Mouse (Mus musculus): ENCODE results near the gene Bbs1. TPM values are rescaled to one million over a fixed set of nuclear protein-coding genes. Genes with fewer than 3 reads are reported as not detected.

The Bbs1 gene
- polyA plus RNA-seq, 1 experiment = 0.50 TPM

DNA sequence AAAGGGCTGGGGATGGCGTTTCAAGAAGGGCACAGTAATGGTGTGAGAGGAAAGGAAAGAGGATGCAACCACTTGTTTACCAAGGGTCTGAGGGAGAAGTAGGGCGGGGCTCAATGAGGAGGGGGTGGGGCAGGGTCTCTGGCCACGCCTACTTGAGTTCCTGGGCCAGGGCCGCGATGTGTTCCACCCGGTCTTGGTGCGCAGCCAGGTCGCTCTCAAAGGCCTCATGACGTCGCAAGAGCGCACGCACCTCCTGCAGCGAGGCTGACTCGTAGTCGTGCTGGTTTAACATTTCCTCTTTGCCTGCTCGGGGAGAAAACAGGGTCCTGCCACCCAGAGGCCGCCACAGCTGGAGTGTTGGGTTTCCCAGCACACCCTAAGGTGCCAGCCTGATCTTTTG lies 41.3 kb downstream of the Bbs1 start:
- peaks cover 76% of the 10 kb centered on the region for H3K27me3 ChIP-seq (ENCODE audit: control insufficient read depth)
- peaks cover 29% of the 10 kb centered on the region for H3K36me3 ChIP-seq (ENCODE audit: control insufficient read depth)
- TF ChIP-seq TAL1 (IDR thresholded peaks at IDR 0.05; ENCODE audit: low read length) = no peak
- TF ChIP-seq GATA1 (IDR thresholded peaks at IDR 0.05; ENCODE audit: low read length) = no peak
- H3K4me1 ChIP-seq (ENCODE audit: control insufficient read depth) = peaks cover 61% of the 10 kb centered on the region
- H3K4me3 ChIP-seq (replicated peaks) = no peak overlapping the region
- peaks cover 4% of the 10 kb centered on the region for H3K9me3 ChIP-seq (ENCODE audit: control insufficient read depth, low read length)

DNA sequence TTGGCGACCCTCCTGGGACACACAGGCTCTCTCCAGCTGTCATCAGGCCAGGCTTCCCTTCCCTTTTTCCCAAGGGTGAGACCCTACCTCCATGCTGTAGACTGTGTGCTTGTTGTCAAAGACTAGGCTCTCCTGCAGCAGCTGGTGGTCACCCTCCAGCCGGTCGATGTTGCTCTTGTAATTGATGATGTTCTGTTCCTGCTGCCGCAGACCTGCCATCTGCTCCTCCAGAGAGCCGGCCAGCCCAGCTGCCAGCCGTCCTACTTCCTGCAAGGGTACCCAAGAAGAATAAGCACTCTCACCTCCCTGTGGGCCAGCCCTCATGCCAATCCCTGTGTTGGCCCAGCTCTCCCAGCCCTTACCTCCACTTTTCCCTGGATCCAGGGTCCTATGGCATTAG lies 43.4 kb downstream of the Bbs1 start:
- Histone ChIP-seq H3K4me3 (replicated peaks) (no peak overlapping the region), H3K36me3 (ENCODE audit: control insufficient read depth) (peaks cover 46% of the 10 kb centered on the region), H3K9me3 (ENCODE audit: control insufficient read depth, low read length) (peaks cover 4% of the 10 kb centered on the region), H3K4me1 (ENCODE audit: control insufficient read depth) (peaks cover 71% of the 10 kb centered on the region), H3K27me3 (ENCODE audit: control insufficient read depth) (peaks cover 64% of the 10 kb centered on the region)
- TF ChIP-seq GATA1 (IDR thresholded peaks at IDR 0.05; ENCODE audit: low read length) = no peak
- TF ChIP-seq TAL1 (IDR thresholded peaks at IDR 0.05; ENCODE audit: low read length) = no peak

DNA sequence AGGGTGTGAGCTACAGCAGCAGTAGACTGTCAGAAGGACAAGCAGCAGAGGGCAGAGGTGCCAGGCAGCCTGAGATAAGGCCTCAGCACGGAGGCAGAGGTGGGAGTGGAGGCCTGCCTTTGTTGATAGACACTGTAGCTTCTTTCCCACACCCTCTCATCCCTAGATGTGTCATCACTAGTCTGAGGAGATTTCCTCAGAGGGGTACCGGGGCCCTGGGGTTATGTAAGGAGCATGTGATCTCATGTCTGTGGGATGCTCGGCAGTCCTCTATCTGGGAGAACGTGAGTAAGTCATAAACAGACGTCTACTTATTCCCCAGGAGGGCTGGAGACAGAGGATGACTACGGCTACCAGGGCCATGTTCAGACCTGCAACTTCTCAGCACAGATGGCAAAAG lies 47.3 kb downstream of the Bbs1 start:
- Histone ChIP-seq H3K4me3 (replicated peaks) (peak overlapping the region; percentile 67), H3K36me3 (ENCODE audit: control insufficient read depth) (peaks cover 67% of the 10 kb centered on the region), H3K27me3 (ENCODE audit: control insufficient read depth) (peaks cover 55% of the 10 kb centered on the region), H3K9me3 (ENCODE audit: control insufficient read depth, low read length) (peaks cover 7% of the 10 kb centered on the region), H3K4me1 (ENCODE audit: control insufficient read depth) (peaks cover 86% of the 10 kb centered on the region)
- TF ChIP-seq GATA1 (IDR thresholded peaks at IDR 0.05; ENCODE audit: low read length) (peak; percentile 97), TAL1 (IDR thresholded peaks at IDR 0.05; ENCODE audit: low read length) (peak; percentile 98)

DNA sequence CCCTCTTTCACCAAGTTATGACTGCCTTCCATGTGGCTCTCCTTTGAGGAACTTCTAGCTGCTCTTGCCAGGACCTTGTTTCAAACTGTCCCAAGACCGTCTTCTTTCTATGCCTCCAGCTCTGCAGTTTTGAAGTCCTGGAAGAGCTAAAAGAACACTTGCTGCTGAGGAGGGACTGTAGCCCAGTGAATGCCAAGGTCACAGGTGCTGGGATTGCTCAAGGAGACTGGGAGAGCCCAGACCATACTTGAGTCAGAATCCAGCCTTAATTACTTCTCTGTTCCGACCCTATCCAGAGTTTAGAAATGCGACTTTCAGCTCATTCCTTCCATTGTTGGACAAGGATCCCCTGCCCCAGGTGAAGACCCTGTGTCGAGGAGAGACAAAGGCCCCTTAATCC lies 50.5 kb downstream of the Bbs1 start:
- no peak for TF ChIP-seq TAL1 (IDR thresholded peaks at IDR 0.05; ENCODE audit: low read length)
- no peak for TF ChIP-seq GATA1 (IDR thresholded peaks at IDR 0.05; ENCODE audit: low read length)
- peaks cover 59% of the 10 kb centered on the region for H3K27me3 ChIP-seq (ENCODE audit: control insufficient read depth)
- peaks cover 66% of the 10 kb centered on the region for H3K4me1 ChIP-seq (ENCODE audit: control insufficient read depth)
- H3K36me3 ChIP-seq (ENCODE audit: control insufficient read depth) = peaks cover 46% of the 10 kb centered on the region
- H3K4me3 ChIP-seq (replicated peaks) = peak overlapping the region; percentile 66
- H3K9me3 ChIP-seq (ENCODE audit: control insufficient read depth, low read length) = peaks cover 5% of the 10 kb centered on the region; the same call in 1 of the 2 replicates

DNA sequence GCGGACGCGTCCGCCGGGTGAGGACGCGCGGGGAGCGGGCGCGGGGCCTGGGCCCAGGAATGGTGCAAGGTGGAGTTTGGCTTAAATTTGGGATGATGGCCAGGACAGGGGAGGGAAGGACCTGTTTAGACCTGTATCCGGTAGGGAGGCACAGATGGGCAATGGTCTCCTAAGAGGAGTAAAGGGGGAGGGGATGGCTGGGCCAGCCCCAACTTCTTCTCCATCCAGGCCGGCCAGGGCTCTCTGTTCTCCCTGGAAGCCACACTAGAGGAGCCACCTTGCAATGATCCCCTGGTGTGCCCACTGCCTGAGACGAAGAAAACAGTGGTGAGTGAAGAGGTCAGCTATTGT lies 51.0 kb downstream of the Bbs1 start:
- peaks cover 41% of the 10 kb centered on the region for H3K36me3 ChIP-seq (ENCODE audit: control insufficient read depth)
- H3K4me3 ChIP-seq (replicated peaks) = peak overlapping the region; percentile 66
- H3K9me3 ChIP-seq (ENCODE audit: control insufficient read depth, low read length) = peaks cover 5% of the 10 kb centered on the region; the same call in 1 of the 2 replicates
- H3K4me1 ChIP-seq (ENCODE audit: control insufficient read depth) = peaks cover 61% of the 10 kb centered on the region
- H3K27me3 ChIP-seq (ENCODE audit: control insufficient read depth) = peaks cover 64% of the 10 kb centered on the region
- no peak for TF ChIP-seq GATA1 (IDR thresholded peaks at IDR 0.05; ENCODE audit: low read length)
- TF ChIP-seq TAL1 (IDR thresholded peaks at IDR 0.05; ENCODE audit: low read length) = no peak

DNA sequence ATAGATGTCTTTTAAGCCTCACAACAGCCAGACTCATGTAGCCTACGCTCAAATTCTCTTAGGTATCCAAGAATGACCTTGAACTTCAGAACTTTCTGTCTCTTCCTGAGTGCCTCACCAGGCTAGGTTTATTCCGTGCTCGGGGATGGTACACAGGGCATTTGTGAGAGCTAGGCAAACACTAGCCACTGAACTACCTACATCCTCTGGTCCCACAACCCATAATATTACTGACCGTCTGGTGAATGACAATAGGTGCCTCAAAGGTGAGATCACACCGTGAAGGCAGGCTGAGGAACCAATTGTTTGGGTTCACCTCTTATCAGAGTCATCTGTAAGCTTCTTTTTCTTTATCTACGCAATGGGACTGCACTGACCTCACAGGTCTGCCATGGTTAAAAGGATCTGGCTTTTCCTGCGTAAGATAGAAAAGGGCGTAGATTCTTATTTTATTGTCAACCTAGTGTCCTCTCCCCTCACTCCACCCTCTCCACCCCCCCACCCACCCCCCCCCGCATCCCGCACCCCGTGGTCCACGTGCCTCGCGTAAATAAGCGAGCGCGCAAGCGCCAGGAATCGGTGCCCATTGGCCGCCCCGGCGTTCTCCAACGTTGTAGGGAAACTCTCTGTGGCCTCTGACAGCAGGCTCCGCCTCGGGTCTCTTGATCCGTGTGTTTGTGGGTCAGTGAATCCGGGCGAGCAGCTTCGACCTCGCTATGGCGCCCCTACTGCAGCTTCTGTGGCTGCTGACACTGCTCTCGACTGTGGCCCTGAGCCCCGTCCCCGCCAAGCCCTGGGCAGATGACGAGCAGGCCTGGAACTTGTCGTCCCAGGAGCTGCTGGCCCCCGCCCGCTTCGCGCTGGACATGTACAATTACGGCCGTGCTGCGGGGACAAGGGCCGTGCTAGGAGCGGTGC lies 51.6 kb downstream of the Bbs1 start, which contains the start of gene Ctsf:
Ctsf (plus strand) TSS at position 579 of the 918 bp plus-strand sequence.
- Histone ChIP-seq H3K4me1 (ENCODE audit: control insufficient read depth) (peaks cover 54% of the 10 kb centered on the region), H3K27me3 (ENCODE audit: control insufficient read depth) (peaks cover 70% of the 10 kb centered on the region), H3K4me3 (replicated peaks) (peak within 1 kb of the TSS; percentile 66), H3K36me3 (ENCODE audit: control insufficient read depth) (peaks cover 34% of the 10 kb centered on the region), H3K9me3 (ENCODE audit: control insufficient read depth, low read length) (peaks cover 5% of the 10 kb centered on the region; the same call in 1 of the 2 replicates)
- TF ChIP-seq TAL1 (IDR thresholded peaks at IDR 0.05; ENCODE audit: low read length) = no peak
- TF ChIP-seq GATA1 (IDR thresholded peaks at IDR 0.05; ENCODE audit: low read length) = no peak

DNA sequence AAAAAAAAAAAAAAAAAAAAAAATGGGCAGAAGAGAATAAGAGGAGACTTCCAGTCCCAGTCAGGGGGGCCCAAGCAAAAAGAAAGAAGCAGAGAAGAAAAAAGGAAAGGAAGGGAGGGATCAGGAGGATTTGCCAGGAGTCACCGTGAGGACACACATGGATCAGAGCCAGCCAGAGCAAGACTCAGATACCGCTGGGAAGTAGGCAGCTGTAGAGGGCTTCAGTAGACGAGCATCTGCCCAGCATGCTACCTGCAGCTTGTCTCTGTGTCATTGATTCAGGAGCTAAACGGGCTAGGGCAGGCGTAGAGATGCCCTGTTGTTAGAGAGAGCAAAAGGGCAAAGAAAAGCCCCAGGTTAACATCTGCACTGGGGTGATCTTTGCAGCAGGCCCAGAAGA lies 56.1 kb downstream of the Bbs1 start:
- H3K4me1 ChIP-seq (ENCODE audit: control insufficient read depth) = peaks cover 19% of the 10 kb centered on the region
- H3K4me3 ChIP-seq (replicated peaks) = no peak overlapping the region
- TF ChIP-seq GATA1 (IDR thresholded peaks at IDR 0.05; ENCODE audit: low read length) = no peak
- TF ChIP-seq TAL1 (IDR thresholded peaks at IDR 0.05; ENCODE audit: low read length) = no peak
- H3K27me3 ChIP-seq (ENCODE audit: control insufficient read depth) = peaks cover 85% of the 10 kb centered on the region
- peaks cover 2% of the 10 kb centered on the region; the same call in 1 of the 2 replicates for H3K9me3 ChIP-seq (ENCODE audit: control insufficient read depth, low read length)
- H3K36me3 ChIP-seq (ENCODE audit: control insufficient read depth) = no peaks in the 10 kb centered on the region

DNA sequence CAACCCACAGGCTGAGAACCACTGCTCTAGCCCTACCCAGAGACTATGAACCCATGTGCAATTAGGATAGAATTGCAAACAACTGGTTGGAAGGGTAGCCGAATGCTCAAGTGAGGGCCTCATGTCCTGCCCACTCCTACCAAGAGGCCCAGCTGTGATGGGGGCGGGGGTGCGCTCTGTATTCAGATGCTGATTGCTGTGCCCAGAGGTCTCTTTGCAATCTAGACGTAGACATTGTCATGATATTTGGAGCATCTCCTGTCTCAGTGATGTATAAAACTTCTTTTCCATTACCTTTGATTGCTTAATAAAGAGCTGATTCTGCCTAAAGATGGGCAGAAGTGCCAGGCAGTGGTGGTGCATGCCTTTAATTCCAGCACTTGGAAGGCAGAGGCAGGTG lies 56.6 kb downstream of the Bbs1 start:
- no peak for TF ChIP-seq TAL1 (IDR thresholded peaks at IDR 0.05; ENCODE audit: low read length)
- no peak for TF ChIP-seq GATA1 (IDR thresholded peaks at IDR 0.05; ENCODE audit: low read length)
- H3K4me1 ChIP-seq (ENCODE audit: control insufficient read depth) = peaks cover 16% of the 10 kb centered on the region
- no peaks in the 10 kb centered on the region for H3K36me3 ChIP-seq (ENCODE audit: control insufficient read depth)
- peaks cover 81% of the 10 kb centered on the region for H3K27me3 ChIP-seq (ENCODE audit: control insufficient read depth)
- no peak overlapping the region for H3K4me3 ChIP-seq (replicated peaks)
- H3K9me3 ChIP-seq (ENCODE audit: control insufficient read depth, low read length) = peaks cover 2% of the 10 kb centered on the region; the same call in 1 of the 2 replicates

DNA sequence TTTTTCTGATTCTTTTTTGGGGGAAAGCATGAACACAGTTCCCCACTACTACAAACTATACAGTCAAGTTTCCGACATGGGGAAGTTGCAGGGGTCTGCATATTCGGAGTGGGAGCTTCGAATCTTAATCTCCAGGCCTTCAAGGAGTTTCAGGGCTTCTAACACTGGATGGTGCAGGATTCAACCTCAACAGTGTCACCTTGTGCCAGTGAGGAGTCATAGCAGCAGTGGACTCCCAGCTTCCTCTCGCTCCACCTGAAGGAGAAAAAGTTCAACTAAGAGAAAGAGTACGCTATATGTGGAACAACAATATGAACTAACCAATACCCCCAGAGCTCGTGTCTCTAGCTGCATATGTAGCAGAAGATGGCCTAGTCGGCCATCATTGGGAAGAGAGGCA lies 58.9 kb downstream of the Bbs1 start:
- H3K9me3 ChIP-seq (ENCODE audit: control insufficient read depth, low read length) = no peaks in the 10 kb centered on the region
- H3K27me3 ChIP-seq (ENCODE audit: control insufficient read depth) = peaks cover 73% of the 10 kb centered on the region
- peaks cover 10% of the 10 kb centered on the region for H3K4me1 ChIP-seq (ENCODE audit: control insufficient read depth)

More for the DNA sequence above, 58.9 kb downstream of the Bbs1 start:
- Histone ChIP-seq H3K36me3 (ENCODE audit: control insufficient read depth) (no peaks in the 10 kb centered on the region), H3K4me3 (replicated peaks) (no peak overlapping the region)
- TF ChIP-seq TAL1 (IDR thresholded peaks at IDR 0.05; ENCODE audit: low read length) (no peak), GATA1 (IDR thresholded peaks at IDR 0.05; ENCODE audit: low read length) (no peak)

Data from erythroblast, embryonic 14.5 days (primary cell).